Mouse (Mus musculus) cerebellum, adult 9-10 months (tissue): ENCODE measurements around the gene Vac14.

Experiments
- DNase-seq: peaks from one replicate; pipeline ENCODE4 v3.0.0; 2022

Vac14 gene

GRCm38 (mm10) chr8:110755511-110756170 lies 137.3 kb downstream of the Vac14 start:
- DNase-seq, result no peak

GRCm38 (mm10) chr8:110756196-110756595 lies 137.8 kb downstream of the Vac14 start:
- DNase-seq, result no peak

DNA sequence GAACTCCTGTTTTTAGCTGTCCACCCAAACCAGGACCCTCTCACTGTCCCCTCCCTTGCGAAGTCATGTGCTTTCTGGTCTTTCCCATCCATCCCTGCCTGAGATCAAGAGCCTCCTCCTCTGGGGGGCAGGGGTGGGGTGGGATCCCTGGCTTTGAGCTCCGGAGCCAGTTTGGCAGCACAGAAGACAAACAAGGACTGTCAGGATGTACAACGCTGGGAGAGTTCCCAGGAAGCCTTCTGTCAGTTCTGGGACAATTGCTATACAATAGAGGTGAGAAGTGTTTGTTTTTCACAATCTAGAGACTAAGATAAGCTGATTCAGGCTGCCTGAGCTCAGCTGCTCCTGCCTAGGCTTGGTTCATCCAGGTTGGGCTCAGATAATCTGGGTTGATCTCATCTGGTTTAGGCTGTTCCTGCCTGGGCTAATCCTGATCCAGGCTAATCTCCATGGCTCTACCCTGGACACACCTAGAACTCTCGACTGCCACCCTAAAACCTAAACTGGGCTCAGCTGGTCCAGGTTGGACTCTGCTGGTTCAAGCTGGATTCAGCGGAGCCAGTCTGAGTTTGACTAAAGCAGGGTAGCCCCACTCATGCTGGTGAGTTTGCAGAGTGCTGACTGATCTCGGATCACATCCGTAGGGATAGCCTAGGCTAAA lies 142.0 kb downstream of the Vac14 start:
- DNase-seq, result no peak

DNA sequence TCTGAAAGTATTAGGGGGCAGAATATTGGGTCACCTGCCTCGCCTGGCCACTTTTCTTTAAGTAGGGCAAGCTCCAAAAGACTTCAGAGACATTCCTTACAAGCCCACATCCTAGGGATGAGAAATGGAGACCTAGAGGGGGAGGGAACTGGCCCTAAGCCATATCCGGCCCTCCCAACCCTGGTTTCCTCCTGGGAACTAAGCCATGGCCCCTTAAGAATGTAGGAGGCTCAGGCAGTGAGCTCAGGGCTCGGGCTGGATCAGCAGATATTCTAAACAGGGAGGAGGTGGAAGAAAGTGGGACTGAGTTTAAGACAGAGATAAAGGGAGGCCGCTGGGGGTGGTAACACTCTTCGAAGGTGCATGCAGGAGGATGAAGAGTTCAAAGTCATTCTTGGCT lies 142.8 kb downstream of the Vac14 start:
- DNase-seq, result no peak

- DNase-seq, result no peak
Observed at GRCm38 (mm10) chr8:110761988-110762387, 143.6 kb downstream of the Vac14 start.

DNA sequence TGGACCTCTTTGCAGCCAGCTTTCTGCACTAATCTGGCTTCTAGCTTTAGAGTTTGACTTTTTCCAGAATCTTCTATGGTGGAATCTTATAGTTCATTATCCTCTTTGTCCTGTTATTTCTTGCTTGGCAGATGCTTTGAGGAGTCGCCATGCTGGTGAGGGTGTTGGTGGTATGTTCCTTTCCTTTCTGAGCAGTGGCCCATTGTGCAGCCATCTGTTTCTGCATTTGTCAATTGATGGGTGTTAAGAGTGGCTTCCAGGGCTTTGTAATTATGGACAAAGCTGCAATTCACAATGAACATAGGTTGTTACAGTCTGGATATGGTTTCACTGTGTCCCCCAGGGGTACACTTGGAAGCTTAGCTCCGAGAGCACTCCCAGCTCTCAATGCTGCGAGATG lies 146.3 kb downstream of the Vac14 start:
- peak; percentile 66 for DNase-seq

- DNase-seq, result no peak
Observed at GRCm38 (mm10) chr8:110767261-110767660, 148.9 kb downstream of the Vac14 start.
